In the genomic region with DNA sequence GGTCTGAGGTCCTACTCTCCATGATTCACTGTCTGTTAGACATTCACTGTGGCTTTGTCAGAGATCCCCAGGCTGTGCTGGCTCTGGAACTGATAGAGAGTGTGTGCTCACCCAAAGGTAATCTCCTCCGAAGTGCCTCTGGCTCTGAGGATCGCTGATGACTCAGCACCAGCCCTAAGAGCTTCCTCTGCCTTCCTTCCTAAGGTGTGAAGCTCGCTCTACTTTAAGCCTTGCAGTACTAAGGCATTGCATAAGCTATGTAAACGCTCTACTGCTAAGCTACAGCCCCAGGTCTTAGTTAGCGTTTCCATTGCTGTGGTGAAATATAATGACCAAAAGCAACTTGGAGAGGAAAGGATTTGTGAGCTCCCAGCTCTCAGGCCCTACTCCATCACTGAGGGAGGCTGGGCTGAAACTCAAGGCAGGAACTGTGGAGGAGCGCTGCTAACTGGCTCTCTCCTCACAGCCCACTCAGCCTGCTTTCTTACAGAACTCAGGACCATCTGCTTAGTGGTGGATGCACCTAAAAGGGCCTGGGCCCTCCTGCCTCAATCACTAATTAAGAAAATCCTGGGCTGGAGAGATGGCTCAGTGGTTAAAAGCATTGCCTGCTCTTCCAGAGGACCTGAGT, we compare ENCODE assay signal across 11 mouse cellular contexts. TPM values are rescaled to one million over a fixed set of nuclear protein-coding genes. Genes with fewer than 3 reads are reported as not detected.
DNase-seq lines count a peak whose midpoint lies in the region; ATAC-seq and TF ChIP-seq lines count a peak whose summit lies in the region.
"Had no signal": no experiment of that assay in that cellular context is flagged by ENCODE, and none has a peak within 500 bp of the region (broad histone marks: within the 10 kb centered on the region; RNA-seq: fewer than 3 reads in every experiment).

No protein-coding gene starts in this region.

- no peak overlapping the region for H3K4me2 ChIP-seq in intestine, embryonic 16.5 days (ENCODE audit: low read depth, low read length)
- H3K4me2 ChIP-seq in kidney, embryonic 16.5 days (replicated peaks; ENCODE audit: low read depth, low read length) = no peak overlapping the region

- H3K27me3 ChIP-seq in MEL (ENCODE audit: control insufficient read depth in 1 of 2, insufficient read depth in 2 of 2, low read length in 2 of 2) = peaks cover under 1 to 2% of the 10 kb centered on the region in 2 experiments; a peak in 2 of 4 replicates
- no peaks in the 10 kb centered on the region for H3K27me3 ChIP-seq in intestine, embryonic 16.5 days (replicated peaks; ENCODE audit: control insufficient read depth, insufficient read depth, low read length)
- no peaks in the 10 kb centered on the region for H3K27me3 ChIP-seq in kidney, embryonic 16.5 days (ENCODE audit: insufficient read depth, low read length)

- TF ChIP-seq POLR2A in MEL (IDR thresholded peaks at IDR 0.05; ENCODE audit: control insufficient read depth in 1 of 2, insufficient read depth in 1 of 2, low read depth in 1 of 2, low read length in 2 of 2, poor library complexity in 1 of 2) = no peak

- WGBS in intestine, embryonic 16.5 days = 31% methylated on average over 6 of the region's 6 CpGs
- 41% methylated on average over 6 of the region's 6 CpGs for WGBS in kidney, embryonic 16.5 days

- H3K79me2 ChIP-seq in MEL (ENCODE audit: control insufficient read depth, insufficient read depth, low read length, poor library complexity) = no peaks in the 10 kb centered on the region

- TF ChIP-seq EP300 in MEL (IDR thresholded peaks at IDR 0.05; ENCODE audit: low read depth in 1 of 2, low read length in 2 of 2) = peak in 1 of 2 experiments; percentile 46; a peak in 1 of 4 replicates

- no peaks in the 10 kb centered on the region for H3K9me3 ChIP-seq in MEL (replicated peaks; ENCODE audit: insufficient read depth, low read length)
- H3K9me3 ChIP-seq in intestine, embryonic 16.5 days (ENCODE audit: control insufficient read depth, low read length) = no peaks in the 10 kb centered on the region
- H3K9me3 ChIP-seq in kidney, embryonic 16.5 days (ENCODE audit: low read length) = no peaks in the 10 kb centered on the region

- H3K27ac ChIP-seq in MEL (ENCODE audit: control insufficient read depth, low read depth, low read length) = no peak overlapping the region
- H3K27ac ChIP-seq in intestine, embryonic 16.5 days (ENCODE audit: low read length) = no peak overlapping the region
- no peak overlapping the region for H3K27ac ChIP-seq in kidney, embryonic 16.5 days (ENCODE audit: low read length)

- TF ChIP-seq RAD21 in MEL (IDR thresholded peaks at IDR 0.05; ENCODE audit: low read depth, low read length) = no peak

- no peak overlapping the region for H3K9ac ChIP-seq in MEL (ENCODE audit: control insufficient read depth, low read depth, low read length, poor library complexity, severe bottlenecking)
- no peak overlapping the region for H3K9ac ChIP-seq in intestine, embryonic 16.5 days (ENCODE audit: low read depth, low read length)
- H3K9ac ChIP-seq in kidney, embryonic 16.5 days (replicated peaks; ENCODE audit: low read length) = no peak overlapping the region
- H3K9ac ChIP-seq: forebrain, postnatal 0 days had no signal

- no peak for TF ChIP-seq CTCF in MEL (IDR thresholded peaks at IDR 0.05 in 2 of 3, conservative IDR thresholded peaks at IDR 0.05 in 1 of 3; ENCODE audit: control insufficient read depth in 1 of 3, insufficient read depth in 1 of 3, low read depth in 2 of 3, low read length in 3 of 3, poor library complexity in 1 of 3, severe bottlenecking in 1 of 3)

- H3K36me3 ChIP-seq in MEL (ENCODE audit: control insufficient read depth in 1 of 2, insufficient read depth in 2 of 2, low read length in 2 of 2) = no peaks in the 10 kb centered on the region
- H3K36me3 ChIP-seq in intestine, embryonic 16.5 days (ENCODE audit: control insufficient read depth, insufficient read depth, low read length) = no peaks in the 10 kb centered on the region
- no peaks in the 10 kb centered on the region for H3K36me3 ChIP-seq in kidney, embryonic 16.5 days (ENCODE audit: insufficient read depth, low read length)

- peak; percentile 87 for ATAC-seq in frontal cortex, adult (ENCODE audit: low TSS enrichment)
- peak; percentile 63 for ATAC-seq in intestine, embryonic 16.5 days
- ATAC-seq in megakaryocyte-erythroid progenitor cell, adult 5-6 weeks (replicated peaks; ENCODE audit: low FRiP score, low TSS enrichment, poor library complexity, severe bottlenecking) = 0 out of 2 replicates have a peak, but pooled peaks have one; percentile 50
- ATAC-seq in kidney, embryonic 16.5 days (ENCODE audit: low FRiP score, low TSS enrichment) = no peak
- ATAC-seq: forebrain, postnatal 0 days had no signal

- H3K4me1 ChIP-seq in MEL (ENCODE audit: control insufficient read depth in 1 of 2, insufficient read depth in 2 of 2, low read length in 2 of 2) = peaks cover 0 to 8% of the 10 kb centered on the region in 2 experiments; a peak in 1 of 4 replicates
- peaks cover 15% of the 10 kb centered on the region for H3K4me1 ChIP-seq in intestine, embryonic 16.5 days (ENCODE audit: control insufficient read depth, insufficient read depth, low read length)
- H3K4me1 ChIP-seq in kidney, embryonic 16.5 days (ENCODE audit: insufficient read depth, low read length) = peaks cover 12% of the 10 kb centered on the region

- no peak overlapping the region for H3K4me3 ChIP-seq in MEL (ENCODE audit: control insufficient read depth in 1 of 2, insufficient read depth in 1 of 2, low read depth in 2 of 2, low read length in 2 of 2)
- H3K4me3 ChIP-seq in intestine, embryonic 16.5 days (ENCODE audit: low read length) = no peak overlapping the region
- H3K4me3 ChIP-seq in kidney, embryonic 16.5 days (ENCODE audit: low read length) = no peak overlapping the region

- no peak for DNase-seq in frontal cortex, postnatal 10 days (ENCODE audit: low spot score in 2 of 2)
- peak; percentile 86 for DNase-seq in MEL (ENCODE audit: low read depth, low spot score)
- DNase-seq in neural tube, embryonic 10.5 days (ENCODE audit: extremely low spot score, low spot score) = no peak
- DNase-seq in heart, postnatal 4 days = no peak
- DNase-seq: B cell, adult 2 months; forebrain, postnatal 0 days; kidney, adult 11 months had no signal

TF ChIP-seq in MEL, 35 proteins besides CTCF, POLR2A, EP300 and RAD21 (continues in another document):
- TF ChIP-seq ETS1 (IDR thresholded peaks at IDR 0.05; ENCODE audit: low read depth, low read length) (no peak), USF2 (IDR thresholded peaks at IDR 0.05; ENCODE audit: borderline replicate concordance in 1 of 2, insufficient read depth in 1 of 2, low read depth in 1 of 2, low read length in 2 of 2) (no peak), CHD1 (IDR thresholded peaks at IDR 0.05; ENCODE audit: low read depth, low read length) (no peak), E2F4 (IDR thresholded peaks at IDR 0.05; ENCODE audit: borderline replicate concordance, low read depth, low read length) (no peak), MAX (IDR thresholded peaks at IDR 0.05; ENCODE audit: low read length) (peak; percentile 44; the same call in 1 of the 2 replicates), MXI1 (IDR thresholded peaks at IDR 0.05; ENCODE audit: low read depth, low read length) (no peak), TBP (IDR thresholded peaks at IDR 0.05; ENCODE audit: low read depth, low read length) (no peak), ZMIZ1 (IDR thresholded peaks at IDR 0.05; ENCODE audit: low read depth, low read length) (no peak), UBTF (IDR thresholded peaks at IDR 0.05; ENCODE audit: borderline replicate concordance, insufficient read depth, low read depth, low read length) (no peak), POLR2AphosphoS5 (IDR thresholded peaks at IDR 0.05; ENCODE audit: borderline replicate concordance, low read depth, low read length) (no peak), MEF2A (IDR thresholded peaks at IDR 0.05; ENCODE audit: extremely low read depth, insufficient replicate concordance, low read depth, low read length, poor library complexity, severe bottlenecking) (no peak), SIN3A (IDR thresholded peaks at IDR 0.05; ENCODE audit: low read length) (no peak), CHD2 (IDR thresholded peaks at IDR 0.05; ENCODE audit: low read length) (no peak), ZNF384 (IDR thresholded peaks at IDR 0.05; ENCODE audit: low read depth, low read length) (no peak), NELFE (IDR thresholded peaks at IDR 0.05; ENCODE audit: low read depth, low read length) (no peak), ZC3H11A (IDR thresholded peaks at IDR 0.05; ENCODE audit: low read depth, low read length) (no peak), KAT2A (conservative IDR thresholded peaks at IDR 0.05; ENCODE audit: low read depth, low read length) (no peak), ZKSCAN1 (IDR thresholded peaks at IDR 0.05; ENCODE audit: low read depth, low read length) (no peak), TCF12 (IDR thresholded peaks at IDR 0.05; ENCODE audit: low read depth, low read length) (no peak), TAL1 (IDR thresholded peaks at IDR 0.05; ENCODE audit: low read length) (peak; percentile 18; the same call in 1 of the 2 replicates), JUND (IDR thresholded peaks at IDR 0.05; ENCODE audit: low read depth, low read length) (no peak)

RNA-seq across cellular contexts. Expression of gene Gramd2, which starts 7.6 kb away (rescaled TPM):
- total RNA-seq in MEL (2012; rRNA removed) = not detected in 2 replicates
- polyA plus RNA-seq in MEL (2012; ENCODE audit: insufficient read depth in 1 of 2, insufficient read length in 2 of 2, low read depth in 1 of 2, low replicate concordance in 2 of 2, missing spikeins in 1 of 2) = under 1 TPM in 1 of 2 experiments, not detected in 1; 0.04 TPM
- 1.1 and 1.6 TPM in 2 replicates for polyA plus RNA-seq in intestine, embryonic 16.5 days (2015; fragmentation: Nextera tagmentation; extraction: Ambion mirVana)
- not detected in 2 replicates for total RNA-seq in megakaryocyte-erythroid progenitor cell, adult 5-6 weeks (2014; fragmentation: Nextera tagmentation)
- not detected in 2 replicates for total RNA-seq in megakaryocyte-erythroid progenitor cell, adult 5-6 weeks (2017)
- 1.4 and 1.5 TPM in 2 replicates for polyA plus RNA-seq in kidney, embryonic 16.5 days (2015; fragmentation: Nextera tagmentation; extraction: Ambion mirVana)
- under 1 TPM in 1 of 2 experiments, not detected in 1; 0.11 TPM for total RNA-seq in heart, postnatal 4 days (2021)

RNA-seq across cellular contexts. Expression of gene Pkm, which starts 31.4 kb away (rescaled TPM):
- total RNA-seq in MEL (2012; rRNA removed) = 710 and 1,836 TPM in 2 replicates
- 1,000 to 10,000 TPM in 1 of 2 experiments, 10 to 100 TPM in 1; 71.6 to 2,746 TPM for polyA plus RNA-seq in MEL (2012; ENCODE audit: insufficient read depth in 1 of 2, insufficient read length in 2 of 2, low read depth in 1 of 2, low replicate concordance in 2 of 2, missing spikeins in 1 of 2)
- polyA plus RNA-seq in intestine, embryonic 16.5 days (2015; fragmentation: Nextera tagmentation; extraction: Ambion mirVana) = 1,051 and 1,198 TPM in 2 replicates
- total RNA-seq in megakaryocyte-erythroid progenitor cell, adult 5-6 weeks (2014; fragmentation: Nextera tagmentation) = 7.4 and 27.8 TPM in 2 replicates
- 29.6 and 62.7 TPM in 2 replicates for total RNA-seq in megakaryocyte-erythroid progenitor cell, adult 5-6 weeks (2017)
- 1,434 and 1,451 TPM in 2 replicates for polyA plus RNA-seq in kidney, embryonic 16.5 days (2015; fragmentation: Nextera tagmentation; extraction: Ambion mirVana)
- 1,000 to 10,000 TPM; 1,087 to 1,151 TPM for total RNA-seq in heart, postnatal 4 days (2021)

Comparison
In these comparisons a context has a peak if more than half of its experiments do, and no peak if none do; other contexts are left out.
1. RNA of gene Pkm, which starts 31.4 kb away (total RNA-seq): 1,087 to 1,151 TPM in heart, postnatal 4 days and 710 to 1,836 TPM in MEL; 7.4 to 62.7 TPM in megakaryocyte-erythroid progenitor cell, adult 5-6 weeks; every median in the first group is over 10 times any median in the second.